Mouse (Mus musculus) CD4-positive naive resting alpha-beta T cell, adult 57 days (primary cell): ENCODE data around the gene Unc13d. TPM values are rescaled to one million over a fixed set of nuclear protein-coding genes. Genes with fewer than 3 reads are reported as not detected.

Source experiments
- total RNA-seq: library from RNA; stranded (reverse); gene quantifications from one replicate; pipeline ENCODE4 v1.2.4, GENCODE M21; 2023

Gene Unc13d
- 85.3 TPM for total RNA-seq

GRCm38 (mm10) chr11:116077446-116078204, at the start of gene Unc13d:
Gene Unc13d, minus strand, starts transcription at chr11:116077961.

DNA sequence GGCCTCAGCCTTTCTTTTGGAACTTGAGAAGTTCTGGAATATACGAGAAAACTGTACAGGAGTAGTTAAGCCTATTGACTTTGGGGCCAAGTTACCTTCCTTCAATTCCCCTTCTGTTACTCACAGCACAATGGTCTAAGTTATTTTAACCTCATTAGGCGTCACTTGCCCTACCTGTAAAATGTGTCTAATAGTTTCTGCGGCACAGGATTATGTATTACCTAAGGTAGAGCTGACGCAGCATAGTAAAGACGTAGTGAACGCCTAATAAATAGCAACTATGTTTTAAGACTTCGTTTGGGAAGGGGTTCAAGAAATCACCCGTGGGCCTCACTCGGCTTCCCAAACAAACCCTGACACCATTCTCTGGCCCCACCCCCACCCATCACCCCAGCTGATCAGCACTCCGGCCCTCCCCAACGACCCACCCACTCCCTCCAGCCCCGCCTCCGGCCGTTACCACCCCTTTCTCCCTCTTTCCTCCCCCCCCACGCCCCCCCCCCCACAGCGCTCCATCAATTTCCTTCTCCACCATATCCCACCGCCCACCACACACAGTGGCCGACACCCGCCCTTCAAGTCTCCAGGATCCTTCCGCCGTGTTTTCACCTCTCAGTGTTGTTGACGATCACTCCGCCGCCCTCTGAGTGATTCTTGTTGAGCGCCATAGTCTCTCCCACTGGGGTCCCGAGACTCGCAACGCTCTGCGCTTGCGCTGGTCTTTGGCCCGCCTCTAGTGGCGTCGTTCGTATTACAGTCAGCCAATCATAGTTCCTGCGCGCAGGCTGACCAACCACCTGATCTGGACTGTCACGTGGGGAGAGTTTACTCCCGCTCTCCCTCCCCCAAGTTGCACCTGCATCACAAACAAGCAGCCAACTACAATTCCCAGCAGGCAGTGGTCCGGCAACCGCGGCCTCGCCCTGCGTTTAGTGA, 8.8 kb upstream of the Unc13d start, which contains the start of gene Wbp2:
Gene Wbp2, minus strand, starts transcription at position 738 of the 936 bp plus-strand sequence.

GRCm38 (mm10) chr11:116030088-116030897, 47.5 kb downstream of the Unc13d start, which contains the start of gene Unk:
Gene Unk, plus strand, starts transcription at chr11:116030322.

GRCm38 (mm10) chr11:116027756-116028155, 50.0 kb downstream of the Unc13d start, which contains the start of gene H3f3b:
Gene H3f3b, minus strand, starts transcription at chr11:116027962.

DNA sequence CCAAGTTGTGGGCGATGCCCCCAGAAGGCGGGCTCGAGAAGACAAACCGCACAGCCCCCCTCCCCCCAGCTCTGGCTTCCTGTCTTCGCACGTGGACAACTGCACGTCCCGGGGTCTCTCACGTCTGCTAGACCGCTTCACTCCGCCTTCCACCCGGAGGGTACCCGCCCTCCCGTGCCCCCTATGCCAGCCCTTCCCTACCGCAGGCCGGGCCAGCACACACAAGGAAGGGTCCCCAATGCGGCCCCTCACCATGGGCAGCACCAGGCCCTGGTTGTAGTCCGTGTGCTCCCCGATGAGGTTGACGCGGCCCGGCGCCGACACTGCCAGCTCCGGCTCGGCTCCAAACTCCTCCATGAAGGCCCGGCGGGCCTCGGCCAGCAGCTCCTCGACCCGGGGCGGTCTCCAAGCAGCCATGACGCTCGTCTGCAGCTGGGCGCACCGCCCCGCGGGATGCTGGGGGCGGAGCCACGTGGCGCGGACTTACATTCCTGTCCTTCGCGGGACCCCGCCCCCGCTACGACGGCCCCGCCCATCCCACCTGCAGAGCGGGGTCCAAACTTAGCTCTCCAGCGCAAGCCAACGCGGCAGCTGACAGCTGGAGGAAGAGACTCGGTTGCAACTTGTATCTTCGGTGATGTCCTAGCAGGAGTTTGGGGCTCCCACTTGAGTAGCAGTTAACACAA, 65.4 kb downstream of the Unc13d start, which contains the start of gene Galk1:
Gene Galk1, minus strand, starts transcription at position 458 of the 686 bp plus-strand sequence.

Other genes with a start within 250 kb of the Unc13d start
- not detected for gene Myo15b, start 219.6 kb downstream of the Unc13d start, total RNA-seq
- not detected for gene Smim5, start 178.0 kb downstream of the Unc13d start, total RNA-seq
- not detected for gene Smim6, start 165.9 kb downstream of the Unc13d start, total RNA-seq
- gene Sap30bp, start 144.7 kb downstream of the Unc13d start, total RNA-seq = 33.5 TPM
- gene Recql5, start 144.5 kb downstream of the Unc13d start, total RNA-seq = 20.7 TPM
- gene Itgb4, start 103.3 kb downstream of the Unc13d start, total RNA-seq = 0.59 TPM
- 15.2 TPM for gene Galk1, start 65.2 kb downstream of the Unc13d start, total RNA-seq
- gene H3f3b, start 50.0 kb downstream of the Unc13d start, total RNA-seq = 1,631 TPM
- 58.6 TPM for gene Unk, start 47.6 kb downstream of the Unc13d start, total RNA-seq
- gene Wbp2, start 9.0 kb upstream of the Unc13d start, total RNA-seq = 174 TPM
- 1.8 TPM for gene Trim47, start 49.2 kb upstream of the Unc13d start, total RNA-seq
- 39.2 TPM for gene Trim65, start 53.2 kb upstream of the Unc13d start, total RNA-seq
- gene Mrpl38, start 60.9 kb upstream of the Unc13d start, total RNA-seq = 59.1 TPM
- gene Fbf1, start 90.2 kb upstream of the Unc13d start, total RNA-seq = 27.4 TPM
- gene Ten1, start 120.9 kb upstream of the Unc13d start, total RNA-seq = 43.3 TPM
- 24.0 TPM for gene Acox1, start 121.1 kb upstream of the Unc13d start, total RNA-seq
- gene Evpl, start 160.1 kb upstream of the Unc13d start, total RNA-seq = 0.44 TPM
- gene Srp68, start 196.3 kb upstream of the Unc13d start, total RNA-seq = 67.5 TPM
- gene Galr2, start 203.0 kb upstream of the Unc13d start, total RNA-seq = not detected
- 60.6 TPM for gene Exoc7, start 229.3 kb upstream of the Unc13d start, total RNA-seq